Mouse (Mus musculus) mouse trophoblast stem cell (cell line): Measurements from ENCODE around the gene Plin2.
"Not testable (repeated sequence)": the region's sequence is repeated elsewhere in the genome, so short reads cannot be mapped to it uniquely, and the experiment has no call there.

Source experiments
- in situ Hi-C, 2 experiments: fragments of 300-500 bp; cut with MseI, MboI; formaldehyde crosslinking; loops; 2 replicates in 1 of 2; 3 replicates in 1 of 2; pipeline ENCODE4 v1.15.1; 2025

Plin2 gene

DNA sequence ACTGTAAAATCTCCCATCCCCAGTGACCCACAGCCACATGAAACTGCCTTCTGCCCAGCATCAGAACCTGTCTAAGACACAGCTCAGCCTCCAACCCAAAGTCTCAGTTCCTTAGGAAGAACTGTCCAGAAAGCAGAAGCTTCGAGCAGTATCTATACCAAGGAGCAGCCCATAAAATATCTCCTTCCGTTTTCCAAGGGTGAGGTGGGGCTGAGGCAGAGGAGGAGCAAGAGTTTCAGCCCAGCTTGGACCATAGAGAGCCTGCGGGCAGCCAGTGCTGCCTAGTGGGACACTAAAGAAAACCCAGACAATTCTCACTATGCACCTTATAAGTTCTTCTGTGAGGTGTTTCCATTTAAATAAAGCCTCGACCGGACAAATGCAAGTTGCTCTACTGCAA lies 37.3 kb downstream of the Plin2 start:
- in situ Hi-C loops = not testable (repeated sequence)

DNA sequence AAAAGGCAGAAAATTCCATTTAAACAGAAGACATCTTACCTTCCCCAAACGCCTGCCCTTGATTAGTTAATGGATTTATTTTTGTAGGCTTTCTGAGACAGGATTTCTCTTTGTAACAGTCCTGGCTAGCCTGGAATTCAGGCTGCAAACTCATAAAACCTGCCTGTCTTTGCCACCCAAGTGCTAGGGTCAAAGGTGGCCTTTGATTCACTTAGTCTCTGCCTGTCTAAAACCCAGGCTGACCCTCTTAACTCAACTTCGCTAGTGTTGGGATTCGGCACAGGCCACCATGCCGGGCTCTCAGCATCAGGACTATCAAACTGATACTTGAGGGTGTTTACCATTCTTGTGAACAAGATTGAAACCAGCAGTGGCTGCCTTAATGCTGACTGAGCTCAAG lies 38.0 kb downstream of the Plin2 start:
- in situ Hi-C loops = no loop called here

DNA sequence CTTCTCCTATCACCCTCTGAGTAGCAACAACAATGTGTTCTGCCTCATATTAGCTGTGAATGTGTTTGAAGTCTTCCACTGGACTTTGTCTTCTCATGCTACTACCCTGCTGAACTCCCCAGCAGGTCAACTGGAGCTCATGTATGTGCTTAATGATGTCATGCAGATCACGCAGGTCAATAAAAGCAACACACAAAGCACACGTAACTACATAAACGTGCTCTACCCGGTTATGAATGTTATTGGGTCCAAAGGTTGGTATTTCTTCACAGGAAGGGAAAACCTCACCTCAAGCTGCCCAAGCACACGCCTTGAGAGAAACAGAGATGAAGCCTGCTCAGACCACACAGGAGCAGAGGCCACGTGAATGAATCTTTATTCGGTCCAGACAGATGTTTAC lies 43.4 kb downstream of the Plin2 start:
- in situ Hi-C loops = not testable (repeated sequence)

DNA sequence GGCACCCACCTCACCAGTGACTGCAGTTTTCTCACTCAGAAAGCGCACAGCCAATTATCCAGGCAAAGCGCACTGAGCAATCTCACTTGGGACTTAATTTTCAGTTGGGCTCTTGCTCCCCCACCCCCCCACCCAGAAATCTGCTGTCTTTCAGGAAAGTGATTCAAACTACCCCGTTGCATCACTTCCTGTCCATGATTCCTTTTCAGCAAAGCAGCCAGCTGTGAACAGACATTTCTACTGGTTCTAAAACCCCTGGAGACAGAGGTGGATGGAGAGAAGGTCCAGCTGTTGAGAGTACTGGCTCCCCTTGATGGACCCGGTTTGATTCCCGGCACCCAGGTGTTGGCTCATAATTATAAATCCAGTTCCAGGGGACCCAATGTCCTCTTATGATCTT lies 44.4 kb downstream of the Plin2 start:
- in situ Hi-C loops = no loop called here

GRCm38 (mm10) chr4:86622532-86622931 lies 47.3 kb downstream of the Plin2 start:
- in situ Hi-C loops = not testable (repeated sequence)

DNA sequence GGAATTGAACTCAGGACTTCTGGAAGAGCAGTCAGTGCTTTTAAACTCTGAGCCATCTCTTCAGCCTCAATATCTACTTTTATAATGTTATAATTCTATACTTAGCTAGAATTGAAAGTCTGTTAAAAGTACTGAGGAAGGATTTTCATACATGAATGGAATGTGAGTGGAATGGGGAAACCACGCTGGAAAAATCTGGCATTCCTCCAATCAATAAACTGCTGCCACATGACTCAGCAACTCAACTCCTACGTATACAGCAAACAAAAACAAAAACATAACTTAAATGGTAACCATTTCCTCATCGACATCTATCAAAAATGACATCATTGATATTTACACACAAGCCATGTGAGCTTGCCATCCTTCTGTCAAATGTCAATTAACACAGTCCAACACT lies 47.7 kb downstream of the Plin2 start:
- in situ Hi-C loops = no loop called here

DNA sequence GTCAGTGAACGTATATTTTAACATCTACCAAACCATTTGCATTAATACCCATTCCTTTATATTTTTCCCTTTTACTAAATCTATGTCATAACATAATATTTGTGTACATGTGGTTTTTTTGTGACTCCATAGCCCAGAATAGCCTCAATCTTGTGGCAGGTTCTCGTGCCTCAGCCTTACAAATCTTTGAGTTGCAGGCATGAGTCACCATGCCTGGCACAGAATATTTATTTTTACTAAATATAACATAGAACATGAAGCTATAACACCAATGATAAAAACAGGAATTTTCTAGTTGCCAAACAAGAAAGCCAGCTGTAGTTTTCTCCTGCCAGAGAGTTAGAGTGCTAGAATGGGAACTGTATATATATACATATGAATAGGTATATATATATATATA lies 49.4 kb downstream of the Plin2 start:
- in situ Hi-C loops = no loop called here

GRCm38 (mm10) chr4:86612289-86612620 lies 57.6 kb downstream of the Plin2 start:
- in situ Hi-C loops = no loop called here

GRCm38 (mm10) chr4:86611524-86612288 lies 58.2 kb downstream of the Plin2 start, which contains the start of gene Haus6:
Gene Haus6 (minus strand): TSS chr4:86612055.
- in situ Hi-C loops = no loop called here
